Mouse (Mus musculus) liver, adult 2 months (tissue): ENCODE results near the gene Rpl34. TPM values are rescaled to one million over a fixed set of nuclear protein-coding genes. Genes with fewer than 3 reads are reported as not detected.

Source experiments
- DNase-seq: peaks from one replicate; pipeline ENCODE4 v3.0.0-alpha.2; 2011; ENCODE audit warnings: low read depth, low spot score; ENCODE audit errors: extremely low read depth
- H3K27ac ChIP-seq: fragments of 200-500 bp; replicated peaks from 2 replicates; pipeline ENCODE4 v1.5.1; 2012; ENCODE audit warnings: low read depth, mild to moderate bottlenecking, control low read depth, inconsistent platforms, low read length; ENCODE audit not compliant: insufficient read depth
- H3K27me3 ChIP-seq: fragments of 200-500 bp; 2 replicates; pipeline ENCODE4 v1.6.1; 2012; ENCODE audit warnings: mild to moderate bottlenecking, moderate library complexity, low read length, inconsistent platforms; ENCODE audit not compliant: control insufficient read depth, insufficient read depth
- H3K36me3 ChIP-seq: fragments of 200-500 bp; 2 replicates; pipeline ENCODE4 v1.6.1; 2012; ENCODE audit warnings: low read length, inconsistent platforms; ENCODE audit not compliant: control insufficient read depth, insufficient read depth
- H3K4me1 ChIP-seq: fragments of 200-500 bp; 2 replicates; pipeline ENCODE4 v1.6.1; 2011; ENCODE audit warnings: low read length; ENCODE audit not compliant: control insufficient read depth, insufficient read depth
- H3K4me3 ChIP-seq: fragments of 200-500 bp; 2 replicates; pipeline ENCODE4 v1.5.1; 2011; ENCODE audit warnings: low read depth, mild to moderate bottlenecking, control low read depth, low read length, moderate library complexity; ENCODE audit not compliant: insufficient read depth
- H3K79me2 ChIP-seq: fragments of 200-500 bp; 2 replicates; pipeline ENCODE4 v1.6.1; 2012; ENCODE audit warnings: inconsistent platforms, mild to moderate bottlenecking, low read length, moderate library complexity; ENCODE audit not compliant: control insufficient read depth, insufficient read depth
- H3K9ac ChIP-seq: fragments of 200-500 bp; 2 replicates; pipeline ENCODE4 v1.6.1; 2012; ENCODE audit warnings: low read depth, mild to moderate bottlenecking, control low read depth, inconsistent platforms, low read length
- CTCF ChIP-seq: fragments of 200-500 bp; IDR thresholded peaks from 2 replicates; pipeline ENCODE4 v1.5.1; 2011; ENCODE audit warnings: low read depth, low read length, control low read depth
- POLR2A ChIP-seq: fragments of 200-500 bp; IDR thresholded peaks from 2 replicates; pipeline ENCODE4 v1.6.1; 2011; ENCODE audit warnings: low read length, control low read depth; ENCODE audit not compliant: insufficient read depth; ENCODE audit errors: extremely low read depth
- WGBS: fragments of 180-500 bp; shearing (Covaris S2); methylation state at CpG from one replicate; pipeline ENCODE4 v1.1.7; 2018; 5-methylcytosine and 5-hydroxymethylcytosine counted together
- polyA plus RNA-seq: library from polyadenylated mRNA; depleted of rRNA; stranded (reverse); fragments of >200 nt; gene quantifications from 2 replicates; pipeline ENCODE4 v1.2.3, GENCODE M21; 2012; rRNA removed
- total RNA-seq: library from RNA; depleted of rRNA; stranded (reverse); fragments of >200 nt; gene quantifications from 2 replicates; pipeline ENCODE4 v1.2.3, GENCODE M21; 2014; rRNA removed

Gene Rpl34
- total RNA-seq (688 and 745 TPM in 2 replicates), polyA plus RNA-seq (420 and 499 TPM in 2 replicates)

DNA sequence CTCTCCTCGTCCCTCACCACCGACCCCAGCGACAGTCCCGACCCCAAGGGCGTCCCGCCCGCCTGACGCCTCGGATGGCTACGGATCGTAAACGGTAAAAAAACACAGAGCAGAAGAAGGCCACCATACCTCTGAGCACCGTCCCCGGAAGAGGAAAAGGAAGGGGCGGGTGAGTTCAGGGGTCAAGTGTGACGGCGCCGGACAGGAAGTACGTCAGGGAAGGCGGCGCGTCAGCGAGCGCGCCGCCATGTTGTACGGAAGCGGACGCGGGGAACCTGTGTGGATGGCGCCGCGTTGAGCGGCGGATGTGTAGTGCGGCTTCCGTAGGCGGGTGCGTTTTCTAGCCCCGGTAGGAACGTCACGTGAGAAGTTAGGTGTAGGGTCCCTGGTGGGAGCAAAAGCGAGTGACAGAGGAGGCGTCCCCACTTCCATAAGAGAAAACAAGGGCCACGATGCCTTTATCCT, at the start of gene Rpl34:
Gene Rpl34, minus strand, starts transcription at position 210 of the 465 bp plus-strand sequence.
- Histone ChIP-seq H3K27ac (peak within 1 kb of the TSS; percentile 58), H3K9ac (peak within 1 kb of the TSS; percentile 94), H3K36me3 (peaks cover 35% of the 10 kb centered on the region), H3K27me3 (no peaks in the 10 kb centered on the region), H3K4me1 (peaks cover 3% of the 10 kb centered on the region; the same call in 1 of the 2 replicates), H3K4me3 (peak within 1 kb of the TSS; percentile 82), H3K79me2 (peaks cover 6% of the 10 kb centered on the region)
- DNase-seq: peak; percentile 84
- under 1% methylated on average over 45 of the region's 45 CpGs for WGBS
- no peak for TF ChIP-seq CTCF
- peak; percentile 77 for TF ChIP-seq POLR2A

DNA sequence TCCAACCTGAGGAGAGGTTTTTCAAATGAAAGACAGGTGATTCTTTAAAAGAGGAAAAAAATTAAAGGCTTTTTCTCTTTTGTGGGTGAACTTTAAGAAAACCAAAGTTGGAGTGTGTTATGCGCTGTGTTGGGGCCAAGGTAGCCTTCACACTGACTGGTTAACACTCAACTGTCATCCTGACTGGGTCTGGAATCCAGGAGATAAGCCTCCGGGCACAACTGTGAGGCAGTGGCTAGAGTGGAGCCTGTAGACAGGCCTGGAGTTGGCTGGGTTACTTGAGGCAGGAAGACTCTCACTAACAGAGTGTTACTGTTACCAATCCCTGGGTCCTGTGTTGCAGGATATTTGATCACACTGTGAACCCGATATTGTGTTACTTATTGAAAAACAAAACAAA, 38.0 kb upstream of the Rpl34 start:
- DNase-seq: no peak
- 76% methylated on average over 3 of the region's 3 CpGs for WGBS
- Histone ChIP-seq H3K9ac (no peak overlapping the region), H3K4me1 (no peaks in the 10 kb centered on the region), H3K27ac (no peak overlapping the region), H3K36me3 (no peaks in the 10 kb centered on the region), H3K79me2 (no peaks in the 10 kb centered on the region), H3K4me3 (no peak overlapping the region), H3K27me3 (no peaks in the 10 kb centered on the region)
- TF ChIP-seq CTCF: no peak
- TF ChIP-seq POLR2A: no peak

GRCm38 (mm10) chr3:130764091-130764490, 33.9 kb upstream of the Rpl34 start:
- Histone ChIP-seq H3K4me1 (no peaks in the 10 kb centered on the region), H3K4me3 (no peak overlapping the region), H3K36me3 (no peaks in the 10 kb centered on the region), H3K27ac (no peak overlapping the region), H3K9ac (no peak overlapping the region), H3K79me2 (no peaks in the 10 kb centered on the region), H3K27me3 (no peaks in the 10 kb centered on the region)
- no peak for TF ChIP-seq CTCF
- TF ChIP-seq POLR2A: no peak
- DNase-seq: no peak
- 67% methylated on average over 5 of the region's 5 CpGs for WGBS

DNA sequence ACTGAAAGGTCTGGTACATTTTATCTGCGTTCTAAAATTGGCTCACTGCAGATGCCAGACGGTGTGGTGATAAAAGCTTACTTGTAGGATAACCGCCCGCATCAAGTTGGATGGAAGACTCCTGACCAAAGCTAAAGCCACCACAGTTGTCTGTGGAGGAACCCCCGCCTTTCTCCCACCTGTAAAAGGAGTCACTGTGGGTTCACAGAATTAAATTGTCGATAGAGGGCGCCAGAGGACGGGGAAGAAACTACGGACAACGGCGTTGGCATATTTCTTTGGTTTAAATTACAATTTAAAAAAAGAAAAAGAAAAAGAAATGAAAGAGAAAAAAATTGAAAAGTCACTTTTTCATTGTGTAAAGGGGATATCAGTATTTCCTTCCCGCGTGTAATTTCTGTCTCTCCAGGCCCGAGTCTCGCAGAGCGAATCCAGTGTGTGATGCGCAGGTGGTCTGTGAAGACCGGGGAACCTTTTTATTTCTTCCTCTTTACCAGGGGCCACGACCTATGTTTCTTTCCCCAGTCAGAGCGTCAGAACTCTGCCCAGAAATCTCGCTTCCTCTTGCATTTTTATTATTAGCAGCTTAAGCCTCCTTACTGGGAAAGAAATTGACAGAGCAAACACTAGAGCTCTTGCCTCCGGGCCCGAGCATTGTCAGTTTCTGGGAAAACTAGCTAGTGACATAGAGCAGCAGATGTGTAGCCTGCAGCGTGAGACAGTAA, 30.7 kb upstream of the Rpl34 start:
- Histone ChIP-seq H3K4me3 (no peak overlapping the region), H3K79me2 (no peaks in the 10 kb centered on the region), H3K27me3 (no peaks in the 10 kb centered on the region), H3K36me3 (no peaks in the 10 kb centered on the region), H3K4me1 (no peaks in the 10 kb centered on the region), H3K9ac (no peak overlapping the region), H3K27ac (no peak overlapping the region)
- 53% methylated on average over 24 of the region's 24 CpGs for WGBS
- TF ChIP-seq POLR2A: no peak
- peak; percentile 49; the same call in 1 of the 2 replicates for TF ChIP-seq CTCF
- peak; percentile 5 for DNase-seq

- no peaks in the 10 kb centered on the region for H3K36me3 ChIP-seq
- H3K27me3 ChIP-seq: no peaks in the 10 kb centered on the region
- 88% methylated on average over 15 of the region's 15 CpGs for WGBS
- no peak overlapping the region for H3K9ac ChIP-seq
- TF ChIP-seq POLR2A (no peak), CTCF (no peak)
- H3K27ac ChIP-seq: no peak overlapping the region
- DNase-seq: no peak
- H3K4me1 ChIP-seq: no peaks in the 10 kb centered on the region
- H3K4me3 ChIP-seq: no peak overlapping the region
- no peaks in the 10 kb centered on the region for H3K79me2 ChIP-seq
Measured at GRCm38 (mm10) chr3:130758157-130758841, 28.1 kb upstream of the Rpl34 start.
